Mouse (Mus musculus) T-helper 2 cell (primary cell): ENCODE results near the gene Ciapin1.
"Not testable (repeated sequence)": the region's sequence is repeated elsewhere in the genome, so short reads cannot be mapped to it uniquely, and the experiment has no call there.

Source experiments
- in situ Hi-C: fragments of 300-600 bp; cut with MboI, MseI; formaldehyde crosslinking; loops from one replicate; pipeline ENCODE4 v1.15.1; 2025; ENCODE audit warnings: high pct_unique_total_duplicates

Ciapin1 gene

GRCm38 (mm10) chr8:94857346-94858173, 19.4 kb upstream of the Ciapin1 start, which contains the start of gene Polr2c:
Polr2c (plus strand) TSS chr8:94857450.
- in situ Hi-C loops = no loop called here

GRCm38 (mm10) chr8:94857011-94857345, 18.8 kb upstream of the Ciapin1 start:
- in situ Hi-C loops = no loop called here

- in situ Hi-C loops = not testable (repeated sequence)
Observed at GRCm38 (mm10) chr8:94854761-94855160, 16.6 kb upstream of the Ciapin1 start.

GRCm38 (mm10) chr8:94850049-94850448, 11.9 kb upstream of the Ciapin1 start:
- in situ Hi-C loops = no loop called here

GRCm38 (mm10) chr8:94841183-94841582, 3.0 kb upstream of the Ciapin1 start:
- in situ Hi-C loops = loop anchor here (25.0 kb wide), 2 partner anchors 829 to 971 kb away; partner anchors contain the start of genes Amfr and Cnot1

- in situ Hi-C loops = loop anchor here (25.0 kb wide), 2 partner anchors 826 to 974 kb away; partner anchors contain the start of genes Amfr and Cnot1
Observed at GRCm38 (mm10) chr8:94838600-94838999, 442 bp upstream of the Ciapin1 start.

- in situ Hi-C loops = loop anchor here (25.0 kb wide), 2 partner anchors 824 to 976 kb away; partner anchors contain the start of genes Amfr and Cnot1
Observed at GRCm38 (mm10) chr8:94836456-94837240, 1.5 kb downstream of the Ciapin1 start.

- in situ Hi-C loops = loop anchor here (25.0 kb wide), 2 partner anchors 823 to 977 kb away; partner anchors contain the start of genes Amfr and Cnot1
Observed at GRCm38 (mm10) chr8:94835751-94836150, 2.4 kb downstream of the Ciapin1 start.

GRCm38 (mm10) chr8:94833901-94834405, 4.2 kb downstream of the Ciapin1 start:
- in situ Hi-C loops = loop anchor here (25.0 kb wide), 2 partner anchors 822 to 978 kb away; partner anchors contain the start of genes Amfr and Cnot1

- in situ Hi-C loops = loop anchor here (25.0 kb wide), 2 partner anchors 816 to 984 kb away; partner anchors contain the start of genes Amfr and Cnot1
Observed at GRCm38 (mm10) chr8:94828284-94828683, 9.9 kb downstream of the Ciapin1 start.

- in situ Hi-C loops = loop anchor here (25.0 kb wide), 2 partner anchors 814 to 986 kb away; partner anchors contain the start of genes Amfr and Cnot1
Observed at GRCm38 (mm10) chr8:94826210-94826609, 11.9 kb downstream of the Ciapin1 start.

GRCm38 (mm10) chr8:94825170-94825569, 13.0 kb downstream of the Ciapin1 start:
- in situ Hi-C loops = loop anchor here (25.0 kb wide), 2 partner anchors 813 to 987 kb away; partner anchors contain the start of genes Amfr and Cnot1

- in situ Hi-C loops = loop anchor here (25.0 kb wide), 1 partner anchor 111 kb away; no protein-coding TSS in a partner anchor
Observed at GRCm38 (mm10) chr8:94822637-94823560, 15.3 kb downstream of the Ciapin1 start.

- in situ Hi-C loops = loop anchor here (25.0 kb wide), 1 partner anchor 109 kb away; no protein-coding TSS in a partner anchor
Observed at GRCm38 (mm10) chr8:94821381-94821780, 16.8 kb downstream of the Ciapin1 start.

GRCm38 (mm10) chr8:94820553-94820952, 17.6 kb downstream of the Ciapin1 start:
- in situ Hi-C loops = loop anchor here (25.0 kb wide), 1 partner anchor 108 kb away; no protein-coding TSS in a partner anchor

GRCm38 (mm10) chr8:94819671-94820179, 18.4 kb downstream of the Ciapin1 start:
- in situ Hi-C loops = loop anchor here (5.0 to 25.0 kb wide), 2 partner anchors 37 to 107 kb away; no protein-coding TSS in a partner anchor

- in situ Hi-C loops = loop anchor here (5.0 to 25.0 kb wide), 2 partner anchors 36 to 106 kb away; no protein-coding TSS in a partner anchor
Observed at GRCm38 (mm10) chr8:94817933-94818332, 20.2 kb downstream of the Ciapin1 start.

GRCm38 (mm10) chr8:94814556-94814955, 23.6 kb downstream of the Ciapin1 start:
- in situ Hi-C loops = loop anchor here (25.0 kb wide), 1 partner anchor 102 kb away; no protein-coding TSS in a partner anchor

GRCm38 (mm10) chr8:94812645-94813098, 25.5 kb downstream of the Ciapin1 start:
- in situ Hi-C loops = loop anchor here (25.0 kb wide), 1 partner anchor 100 kb away; no protein-coding TSS in a partner anchor
